Mouse (Mus musculus) heart, adult 18-20 months (tissue): ENCODE data around the gene Lrp6. TPM values are rescaled to one million over a fixed set of nuclear protein-coding genes. Genes with fewer than 3 reads are reported as not detected.

Experiments
- DNase-seq, 2 experiments: peaks; one replicate each; pipeline ENCODE4 v3.0.0; 2021 to 2022; ENCODE audit warnings: mixed read lengths in 1 of 2
- total RNA-seq, 2 experiments: library from RNA; stranded (reverse); gene quantifications; 2 replicates each; pipeline ENCODE4 v1.2.3; 2021

Lrp6 gene
- total RNA-seq, 2 experiments from 2014 or later: 46.0 to 47.9 TPM

GRCm38 (mm10) chr6:134434044-134434443 lies 132.7 kb downstream of the Lrp6 start:
- DNase-seq: peak; percentile 40 to 59

- no peak for DNase-seq
Observed at GRCm38 (mm10) chr6:134433281-134433680, 133.5 kb downstream of the Lrp6 start.

GRCm38 (mm10) chr6:134431583-134431982 lies 135.2 kb downstream of the Lrp6 start:
- DNase-seq: no peak

- peak; percentile 44 to 68 for DNase-seq
Observed at GRCm38 (mm10) chr6:134430161-134430799, 136.5 kb downstream of the Lrp6 start.

- no peak for DNase-seq
Observed at GRCm38 (mm10) chr6:134428455-134428854, 138.3 kb downstream of the Lrp6 start.

GRCm38 (mm10) chr6:134427165-134427564 lies 139.6 kb downstream of the Lrp6 start:
- DNase-seq: no peak

- peak; percentile 84 to 87 for DNase-seq
Observed at GRCm38 (mm10) chr6:134425216-134425717, 141.5 kb downstream of the Lrp6 start.

- DNase-seq: no peak
Observed at GRCm38 (mm10) chr6:134421921-134422320, 144.8 kb downstream of the Lrp6 start.

GRCm38 (mm10) chr6:134420375-134420774 lies 146.4 kb downstream of the Lrp6 start:
- DNase-seq: no peak

- DNase-seq: no peak
Observed at GRCm38 (mm10) chr6:134417886-134418285, 148.9 kb downstream of the Lrp6 start.

GRCm38 (mm10) chr6:134416556-134417105 lies 150.1 kb downstream of the Lrp6 start:
- no peak for DNase-seq

- no peak for DNase-seq
Observed at GRCm38 (mm10) chr6:134414532-134414883, 152.3 kb downstream of the Lrp6 start.

- no peak for DNase-seq
Observed at GRCm38 (mm10) chr6:134413706-134414531, 152.8 kb downstream of the Lrp6 start.

GRCm38 (mm10) chr6:134407226-134407625 lies 159.5 kb downstream of the Lrp6 start:
- no peak for DNase-seq

- DNase-seq: no peak
Observed at GRCm38 (mm10) chr6:134403684-134404070, 163.1 kb downstream of the Lrp6 start.

GRCm38 (mm10) chr6:134402914-134403683 lies 163.7 kb downstream of the Lrp6 start:
- DNase-seq: peak; percentile 20 to 72

Other genes starting within 250 kb of the Lrp6 start
- not detected for gene Bcl2l14, start 170.6 kb downstream of the Lrp6 start, total RNA-seq
- 1 to 10 TPM; 3.4 to 4.1 TPM for gene Mansc1, start 65.5 kb upstream of the Lrp6 start, total RNA-seq
- 10 to 100 TPM; 11.4 to 12.2 TPM for gene Borcs5, start 72.5 kb upstream of the Lrp6 start, total RNA-seq
- gene Dusp16, start 225.7 kb upstream of the Lrp6 start, total RNA-seq: 10 to 100 TPM; 20.7 to 23.8 TPM